In the genomic region with DNA sequence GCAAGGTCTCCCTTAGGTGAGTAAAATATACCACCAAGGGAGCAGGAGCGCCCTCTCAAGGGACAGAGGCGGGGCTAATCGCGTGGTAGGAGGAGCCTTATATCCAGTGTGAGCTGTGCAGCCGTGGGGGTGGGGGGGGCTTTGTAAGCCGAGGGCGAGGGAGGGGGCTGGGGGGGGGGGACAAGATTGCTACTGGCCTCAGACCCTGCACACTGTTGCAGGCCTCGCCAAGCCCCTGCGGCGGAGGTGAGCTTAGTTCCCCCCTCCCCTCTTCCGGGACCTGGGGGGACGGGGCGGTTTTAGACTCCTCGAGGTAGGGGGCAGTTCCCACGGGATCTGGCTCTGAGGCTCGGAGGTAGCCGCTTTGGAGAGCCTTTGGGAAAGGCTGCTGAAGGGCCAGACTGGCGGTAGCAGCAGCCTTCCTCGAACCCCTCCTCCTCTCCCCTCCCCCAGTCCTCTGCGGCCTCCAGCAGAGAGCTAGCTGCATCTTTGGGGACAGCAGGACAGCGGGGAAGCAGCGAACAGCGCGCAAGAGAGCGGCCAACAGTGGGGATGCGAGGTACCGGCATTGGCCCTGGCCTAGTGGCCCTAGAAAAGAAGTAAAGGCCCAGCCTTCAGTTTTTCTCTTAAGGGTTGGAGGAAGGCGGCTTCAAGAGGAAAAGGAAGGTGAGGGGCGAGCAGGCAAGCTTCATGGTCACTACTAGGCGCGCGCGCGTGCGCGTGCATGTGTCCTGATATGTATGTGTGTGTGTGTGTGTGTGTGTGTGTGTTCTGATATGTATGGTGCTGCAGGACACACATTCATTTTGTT, we compare ENCODE assay signal across 8 mouse cellular contexts. TPM values are rescaled to one million over a fixed set of nuclear protein-coding genes. Genes with fewer than 3 reads are reported as not detected.
DNase-seq lines count a peak whose midpoint lies in the region; ATAC-seq lines count a peak whose summit lies in the region.

Huwe1 (plus strand) TSS at position 107 of the 811 bp plus-strand sequence.

- H3K9me3 ChIP-seq in hindbrain, embryonic 12.5 days (replicated peaks) = no peaks in the 10 kb centered on the region

- peak; percentile 86 for DNase-seq in NIH3T3 (ENCODE audit: low read depth)
- DNase-seq in cerebellum, postnatal 10 days = peak; percentile 87 to 90
- peak; percentile 41 to 62 for DNase-seq in frontal cortex, postnatal 14 days (ENCODE audit: low spot score in 2 of 2)
- peak; percentile 36 to 48 for DNase-seq in layer of hippocampus, postnatal 25 days (ENCODE audit: extremely low spot score in 1 of 2, low spot score in 1 of 2)
- DNase-seq in lung, postnatal 14 days = peak; percentile 58
- peak; percentile 32 for DNase-seq in retina, adult 2 months (ENCODE audit: low read depth, low spot score)
- DNase-seq in thymus, postnatal 25 days = peak; percentile 53

- WGBS in hindbrain, embryonic 12.5 days = 17% methylated on average over 36 of the region's 36 CpGs

- no peaks in the 10 kb centered on the region for H3K36me3 ChIP-seq in hindbrain, embryonic 12.5 days

- no peaks in the 10 kb centered on the region for H3K4me1 ChIP-seq in hindbrain, embryonic 12.5 days

- H3K27ac ChIP-seq in hindbrain, embryonic 12.5 days = peak within 1 kb of the TSS; percentile 95

- peak within 1 kb of the TSS; percentile 47 for H3K4me2 ChIP-seq in hindbrain, embryonic 12.5 days (replicated peaks)

- peak; percentile 77 for ATAC-seq in hindbrain, embryonic 12.5 days (ENCODE audit: low FRiP score)

- H3K9ac ChIP-seq in hindbrain, embryonic 12.5 days = peak within 1 kb of the TSS; percentile 68

- H3K4me3 ChIP-seq in hindbrain, embryonic 12.5 days = peak within 1 kb of the TSS; percentile 48

- H3K27me3 ChIP-seq in hindbrain, embryonic 12.5 days = no peaks in the 10 kb centered on the region; the same call in none of the 2 replicates

RNA-seq across cellular contexts. Expression of gene Huwe1, which starts in this region (rescaled TPM):
- polyA plus RNA-seq in hindbrain, embryonic 12.5 days (2016; fragmentation: Nextera tagmentation; extraction: Ambion mirVana) = 72.1 and 73.0 TPM in 2 replicates
- total RNA-seq in layer of hippocampus, postnatal 25 days (2021) = 100 to 1,000 TPM; 236 to 293 TPM

Comparison
In these comparisons a context has a peak if more than half of its experiments do, and no peak if none do; other contexts are left out.
1. Peak in every context shown above with its lines: DNase-seq, ATAC-seq, H3K4me3 ChIP-seq and H3K27ac ChIP-seq.
2. DNase-seq: peak in every context shown above with its lines; median percentile 88 in cerebellum, postnatal 10 days; 86 in NIH3T3; 58 in lung, postnatal 14 days; 53 in thymus, postnatal 25 days; 52 in frontal cortex, postnatal 14 days; 42 in layer of hippocampus, postnatal 25 days; 32 in retina, adult 2 months.